Mouse (Mus musculus) frontal cortex, postnatal 14 days (tissue): ENCODE data around the gene Pax6.

Experiments
- DNase-seq, 2 experiments: peaks; one replicate each; pipeline ENCODE4 v3.0.0; 2022; ENCODE audit warnings: low spot score in 2 of 2

Pax6 gene

DNA sequence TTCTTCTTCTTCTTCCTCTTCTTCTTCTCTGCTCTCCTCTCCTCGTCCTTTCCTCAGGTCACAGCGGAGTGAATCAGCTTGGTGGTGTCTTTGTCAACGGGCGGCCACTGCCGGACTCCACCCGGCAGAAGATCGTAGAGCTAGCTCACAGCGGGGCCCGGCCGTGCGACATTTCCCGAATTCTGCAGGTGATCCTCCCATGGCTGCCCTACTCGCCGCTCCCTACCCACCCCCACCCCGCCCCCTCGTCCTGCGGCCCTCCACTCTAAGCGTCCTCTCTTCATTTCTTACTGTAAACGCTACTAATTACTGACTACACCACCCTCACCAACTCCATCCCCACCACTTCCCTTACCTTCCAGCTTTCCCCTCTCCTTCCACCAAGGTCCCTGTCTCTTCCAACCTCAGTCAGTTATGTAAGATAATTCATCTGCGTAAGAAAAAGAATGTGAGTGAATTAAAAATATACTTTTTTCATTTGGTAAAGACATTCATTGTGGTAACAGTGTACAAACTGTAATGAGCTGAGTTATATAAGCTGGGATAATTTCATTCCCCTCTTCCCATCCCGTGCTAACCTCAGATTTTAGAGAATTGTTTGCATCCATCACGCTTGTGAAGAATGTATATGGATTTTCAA is 15.2 kb downstream of the Pax6 start:
- DNase-seq: no peak

DNA sequence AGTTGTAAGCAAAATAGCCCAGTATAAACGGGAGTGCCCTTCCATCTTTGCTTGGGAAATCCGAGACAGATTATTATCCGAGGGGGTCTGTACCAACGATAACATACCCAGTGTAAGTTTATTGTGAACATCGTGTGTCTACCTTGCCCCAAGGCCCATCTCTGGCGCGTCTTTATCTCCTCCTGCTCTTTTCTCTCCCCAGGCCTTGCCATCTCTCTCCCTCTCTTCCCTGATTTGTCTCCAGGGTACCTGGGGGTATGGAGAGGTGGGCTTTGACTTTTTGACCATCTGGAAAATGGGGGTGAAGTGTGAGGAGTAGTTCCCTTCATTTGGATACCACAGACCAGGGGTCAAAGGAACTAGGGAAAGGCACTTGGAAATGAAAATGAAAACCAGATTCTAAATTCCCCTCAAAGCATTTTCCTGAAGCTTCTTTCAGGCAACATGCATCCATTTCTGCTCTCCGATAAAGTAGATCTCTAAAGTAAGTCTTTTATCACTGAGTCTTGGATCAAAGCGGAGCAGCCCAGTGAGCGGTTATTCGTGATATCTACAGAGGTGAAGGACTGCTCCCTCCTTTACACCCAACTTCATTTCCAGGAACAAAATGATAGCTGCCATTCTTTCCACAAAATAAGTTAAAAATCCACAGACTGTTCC is 16.4 kb downstream of the Pax6 start:
- DNase-seq: no peak

DNA sequence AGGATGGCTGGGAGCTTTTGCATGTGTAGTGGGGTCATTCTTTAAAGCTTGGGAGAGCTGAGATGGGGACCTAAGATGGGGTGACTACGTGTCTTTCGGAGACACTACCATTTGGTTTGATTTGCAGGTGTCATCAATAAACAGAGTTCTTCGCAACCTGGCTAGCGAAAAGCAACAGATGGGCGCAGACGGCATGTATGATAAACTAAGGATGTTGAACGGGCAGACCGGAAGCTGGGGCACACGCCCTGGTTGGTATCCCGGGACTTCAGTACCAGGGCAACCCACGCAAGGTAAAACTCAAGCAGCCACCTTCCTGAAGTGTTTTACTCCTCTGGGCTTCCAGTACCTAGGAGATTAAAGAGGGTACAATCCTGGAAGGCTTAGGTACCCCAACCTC is 17.0 kb downstream of the Pax6 start:
- DNase-seq: no peak

DNA sequence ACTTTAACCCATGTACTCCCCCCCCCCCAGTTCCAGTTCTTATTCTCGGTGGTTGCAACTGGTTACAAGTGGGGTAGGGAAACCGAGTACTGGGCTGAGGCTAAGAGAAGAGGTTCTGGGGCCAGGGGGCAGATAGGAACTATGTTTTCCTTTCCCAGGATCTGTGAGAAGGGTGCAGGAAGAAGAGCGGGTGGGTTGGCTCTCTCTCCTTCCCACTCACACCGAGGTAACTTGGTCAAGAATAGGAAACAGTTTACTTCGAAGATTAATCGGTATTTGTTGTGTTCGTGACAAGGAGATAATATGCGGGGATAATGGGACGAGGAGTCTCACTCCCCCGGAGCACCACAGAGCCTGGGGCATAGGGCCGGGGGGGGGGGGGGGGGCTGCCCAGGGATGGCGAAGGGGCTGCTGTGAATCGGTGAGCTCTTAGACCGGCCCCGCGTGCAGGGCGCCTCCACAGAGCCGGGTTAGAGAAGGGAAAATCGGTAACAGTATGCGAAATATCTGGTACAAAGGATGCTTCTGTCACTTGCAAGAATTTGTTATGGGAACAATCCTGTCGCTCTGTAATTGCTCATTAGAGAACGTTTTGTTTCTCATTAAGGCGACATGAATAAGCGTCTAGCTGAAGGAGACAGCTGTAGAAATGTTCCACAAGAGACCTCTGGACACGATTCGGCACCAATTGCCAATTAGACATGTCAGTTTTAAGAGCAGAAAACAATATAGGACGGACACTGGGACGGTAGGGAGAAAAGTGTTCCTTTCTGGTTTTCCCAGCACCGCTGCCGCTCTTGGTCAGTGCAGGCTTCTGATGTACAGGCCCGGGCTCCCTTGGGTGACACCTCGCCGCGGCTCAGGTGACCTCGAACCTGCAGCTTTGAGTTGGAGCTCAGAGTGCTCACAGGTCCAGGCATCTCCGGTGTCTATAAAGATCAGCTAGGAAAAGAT is 17.9 kb downstream of the Pax6 start:
- no peak for DNase-seq

GRCm38 (mm10) chr2:105687317-105687991 is 18.8 kb downstream of the Pax6 start:
- no peak for DNase-seq

- DNase-seq: no peak
Measured at GRCm38 (mm10) chr2:105688011-105688410, 19.3 kb downstream of the Pax6 start.

- no peak for DNase-seq
Measured at GRCm38 (mm10) chr2:105688436-105689303, 20.0 kb downstream of the Pax6 start.

DNA sequence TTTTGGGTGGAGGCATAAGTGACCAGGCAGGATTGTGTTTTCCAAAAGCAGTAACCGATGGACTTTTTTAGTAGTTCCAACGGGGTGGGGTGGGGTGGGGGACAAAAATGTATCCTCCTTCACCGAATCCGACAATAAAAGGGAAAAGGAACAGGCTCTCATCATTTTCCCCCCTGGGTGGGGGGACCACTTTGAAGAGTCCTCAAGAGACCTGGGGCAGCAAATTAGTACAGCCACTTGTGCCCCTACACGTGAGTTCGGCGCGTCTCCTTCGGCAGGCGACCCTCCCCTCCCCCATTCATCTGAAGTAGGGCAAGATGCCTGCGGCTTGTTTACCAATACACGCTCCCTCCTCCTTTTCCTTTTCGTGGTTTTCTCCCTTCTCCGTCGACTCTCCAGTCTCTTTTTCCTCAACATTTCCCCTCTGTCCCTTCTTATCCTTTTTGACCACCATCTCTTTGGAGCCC is 20.6 kb downstream of the Pax6 start:
- no peak for DNase-seq

- DNase-seq: no peak
Measured at GRCm38 (mm10) chr2:105689771-105690639, 21.3 kb downstream of the Pax6 start.

- DNase-seq: no peak
Measured at GRCm38 (mm10) chr2:105691296-105691695, 22.6 kb downstream of the Pax6 start.

- DNase-seq: no peak
Measured at GRCm38 (mm10) chr2:105697741-105698140, 29.0 kb downstream of the Pax6 start.

GRCm38 (mm10) chr2:105698631-105699030 is 29.9 kb downstream of the Pax6 start:
- no peak for DNase-seq

GRCm38 (mm10) chr2:105701781-105702180 is 33.1 kb downstream of the Pax6 start:
- DNase-seq: no peak

DNA sequence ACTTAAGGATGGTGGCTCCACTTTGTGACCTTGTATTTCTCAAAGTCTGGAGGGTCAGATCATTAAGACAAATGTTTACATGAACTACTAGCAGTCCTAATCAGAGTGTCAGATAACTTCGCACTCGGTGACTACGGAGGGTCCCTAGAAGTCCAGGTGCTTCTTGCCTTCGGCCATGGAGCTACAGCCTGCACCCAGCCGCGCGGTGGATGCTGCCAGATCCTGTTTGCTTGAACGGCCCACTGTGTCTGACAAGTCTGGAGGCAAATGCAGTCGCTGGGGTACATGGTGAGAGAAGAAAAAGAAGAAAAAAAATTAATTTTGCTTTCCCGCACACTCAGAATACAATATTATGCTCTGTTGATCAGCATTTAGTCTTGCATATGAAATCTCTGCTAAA is 33.9 kb downstream of the Pax6 start:
- no peak for DNase-seq

GRCm38 (mm10) chr2:105705320-105705719 is 36.6 kb downstream of the Pax6 start:
- DNase-seq: no peak

DNA sequence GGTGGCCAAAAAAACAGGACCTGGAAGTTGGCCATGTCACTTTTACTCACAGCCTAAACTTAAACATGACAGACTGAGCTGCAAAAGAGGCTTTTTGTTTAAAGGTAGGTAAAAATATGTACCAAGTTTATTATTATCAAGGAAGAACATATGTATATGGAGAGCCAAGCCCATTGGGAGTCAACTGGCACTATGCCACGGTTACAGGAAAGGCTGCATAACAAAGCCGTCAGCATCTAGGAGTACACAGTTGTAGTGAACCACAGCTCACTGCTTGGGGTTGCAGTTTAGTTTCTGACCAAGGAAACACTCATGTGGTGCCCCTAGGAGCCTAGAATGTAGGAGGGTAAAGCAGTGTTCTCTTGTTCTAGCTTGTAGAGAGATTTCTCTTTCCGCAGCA is 40.4 kb downstream of the Pax6 start:
- DNase-seq: no peak

GRCm38 (mm10) chr2:105710511-105710910 is 41.8 kb downstream of the Pax6 start:
- no peak for DNase-seq

- no peak for DNase-seq
Measured at GRCm38 (mm10) chr2:105715409-105716115, 46.9 kb downstream of the Pax6 start.

- DNase-seq: no peak
Measured at GRCm38 (mm10) chr2:105726657-105727056, 58.0 kb downstream of the Pax6 start.
